Mouse (Mus musculus) E14TG2a.4 (cell line): Measurements from ENCODE around the gene Plcb1.

ENCODE experiments used
- CTCF ChIP-seq: conservative IDR thresholded peaks from 2 replicates; pipeline ENCODE4 v1.5.1; 2014; ENCODE audit warnings: low read length
- NANOG ChIP-seq: IDR thresholded peaks from 2 replicates; pipeline ENCODE4 v1.6.1; 2014; ENCODE audit warnings: borderline replicate concordance, low read length, mixed read lengths
- POU5F1 ChIP-seq: IDR thresholded peaks from 2 replicates; pipeline ENCODE4 v1.6.1; 2014; ENCODE audit warnings: low read length, borderline replicate concordance

- TF ChIP-seq CTCF (no peak), POU5F1 (no peak), NANOG (no peak)
Measured at GRCm38 (mm10) chr2:134896196-134896595, 110.3 kb downstream of the Plcb1 start.
